8 mouse cellular contexts compared by ENCODE assay signal in the genomic region with DNA sequence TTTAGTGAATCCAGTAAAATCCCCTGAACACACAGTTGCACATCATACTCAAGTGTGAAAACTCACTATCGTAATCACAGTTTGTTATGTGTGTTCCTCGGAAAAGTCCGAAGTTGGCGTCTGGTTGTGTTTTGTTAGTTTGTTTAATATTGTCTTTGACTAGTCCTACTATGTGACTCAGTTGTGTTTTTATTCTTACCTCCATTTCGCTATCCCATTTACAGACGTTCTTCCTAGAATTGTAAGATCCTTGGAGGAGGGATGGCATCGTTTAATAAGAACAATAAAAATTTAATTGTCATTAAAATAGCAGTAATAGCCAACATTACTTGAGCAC. TPM values are rescaled to one million over a fixed set of nuclear protein-coding genes. Genes with fewer than 3 reads are reported as not detected.
DNase-seq lines count a peak whose midpoint lies in the region; ATAC-seq and TF ChIP-seq lines count a peak whose summit lies in the region.

No protein-coding gene starts in this region.

- peaks cover 23% of the 10 kb centered on the region for H3K79me2 ChIP-seq in CH12.LX (replicated peaks; ENCODE audit: control insufficient read depth, extremely low read depth, insufficient read depth, poor library complexity, severe bottlenecking)

- no peak for TF ChIP-seq EP300 in CH12.LX (IDR thresholded peaks at IDR 0.05; ENCODE audit: low read length)
- no peak for TF ChIP-seq EP300 in liver, embryonic 14.5 days (IDR thresholded peaks at IDR 0.05; ENCODE audit: low read depth)

- peak overlapping the region; percentile 99 for H3K9ac ChIP-seq in heart, embryonic 12.5 days
- H3K9ac ChIP-seq in CH12.LX (ENCODE audit: insufficient read depth, low read depth) = peak overlapping the region; percentile 94
- H3K9ac ChIP-seq in forebrain, embryonic 13.5 days = peak overlapping the region; percentile 98
- H3K9ac ChIP-seq in liver, embryonic 14.5 days (replicated peaks) = peak overlapping the region; percentile 83

- peaks cover 39% of the 10 kb centered on the region for H3K4me1 ChIP-seq in heart, embryonic 12.5 days (replicated peaks)
- peaks cover 5 to 35% of the 10 kb centered on the region in 2 experiments; a peak in 3 of 4 replicates for H3K4me1 ChIP-seq in CH12.LX (ENCODE audit: control insufficient read depth in 1 of 2, insufficient read depth in 2 of 2)
- peaks cover 33% of the 10 kb centered on the region for H3K4me1 ChIP-seq in forebrain, embryonic 13.5 days
- H3K4me1 ChIP-seq in liver, embryonic 14.5 days (replicated peaks; ENCODE audit: control insufficient read depth in 2 of 2, insufficient read depth in 2 of 2, low read length in 1 of 2) = peaks cover 15 to 17% of the 10 kb centered on the region in 2 experiments

- H3K9me3 ChIP-seq in heart, embryonic 12.5 days (replicated peaks) = no peaks in the 10 kb centered on the region
- H3K9me3 ChIP-seq in CH12.LX (replicated peaks; ENCODE audit: low read length) = no peaks in the 10 kb centered on the region
- no peaks in the 10 kb centered on the region for H3K9me3 ChIP-seq in forebrain, embryonic 13.5 days (replicated peaks)
- no peaks in the 10 kb centered on the region for H3K9me3 ChIP-seq in liver, embryonic 14.5 days (ENCODE audit: control insufficient read depth, low read length)

- in situ Hi-C loops in CH12.LX (cut with MboI; ENCODE audit: low pct_ligation_motif_present, low pct_unique_long_range_greater_than_20kb, low sequenced_read_pairs) = no loop called here

- TF ChIP-seq CTCF in CH12.LX (conservative IDR thresholded peaks at IDR 0.05 in 1 of 2, IDR thresholded peaks at IDR 0.05 in 1 of 2; ENCODE audit: low read depth in 2 of 2, low read length in 2 of 2) = no peak
- TF ChIP-seq CTCF in liver, embryonic 14.5 days (IDR thresholded peaks at IDR 0.05; ENCODE audit: low read depth) = no peak

- dilution Hi-C loops in CH12.LX (cut with MboI; ENCODE audit: extremely low pct_ligation_motif_present, extremely low pct_unique_long_range_greater_than_20kb, low sequenced_read_pairs) = no loop called here

- peak overlapping the region; percentile 89 for H3K4me3 ChIP-seq in heart, embryonic 12.5 days
- H3K4me3 ChIP-seq in CH12.LX (replicated peaks in 1 of 3; ENCODE audit: low read depth in 2 of 3, low read length in 2 of 3, poor library complexity in 1 of 3) = peak overlapping the region; percentile 74 to 94 (median 89)
- peak overlapping the region; percentile 87 for H3K4me3 ChIP-seq in forebrain, embryonic 13.5 days
- peak overlapping the region; percentile 82 to 91 for H3K4me3 ChIP-seq in liver, embryonic 14.5 days (ENCODE audit: insufficient read depth in 1 of 2, low read depth in 2 of 2, low read length in 2 of 2)

- no peaks in the 10 kb centered on the region for H3K36me3 ChIP-seq in heart, embryonic 12.5 days
- H3K36me3 ChIP-seq in CH12.LX (replicated peaks in 1 of 2; ENCODE audit: control insufficient read depth in 1 of 2, insufficient read depth in 1 of 2, low read length in 1 of 2) = peaks cover 0 to 3% of the 10 kb centered on the region in 2 experiments
- H3K36me3 ChIP-seq in forebrain, embryonic 13.5 days (ENCODE audit: poor library complexity, severe bottlenecking) = no peaks in the 10 kb centered on the region; the same call in 1 of the 2 replicates
- H3K36me3 ChIP-seq in liver, embryonic 14.5 days (replicated peaks; ENCODE audit: control insufficient read depth, insufficient read depth, low read depth) = no peaks in the 10 kb centered on the region

- WGBS in heart, embryonic 12.5 days = 9% methylated on average over 7 of the region's 7 CpGs
- 16% methylated on average over 7 of the region's 7 CpGs for WGBS in forebrain, embryonic 13.5 days
- 12% methylated on average over 7 of the region's 7 CpGs for WGBS in liver, embryonic 14.5 days (ENCODE audit: insufficient replicate concordance)

- H3K27ac ChIP-seq in heart, embryonic 12.5 days (ENCODE audit: poor library complexity, severe bottlenecking) = peak overlapping the region; percentile 97
- H3K27ac ChIP-seq in CH12.LX (ENCODE audit: insufficient read depth, low read depth) = no peak overlapping the region
- H3K27ac ChIP-seq in forebrain, embryonic 13.5 days = no peak overlapping the region; the same call in 1 of the 2 replicates
- no peak overlapping the region for H3K27ac ChIP-seq in liver, embryonic 14.5 days

- no peak for DNase-seq in heart, adult 11 months
- no peak for DNase-seq in CH12.LX (ENCODE audit: extremely low read depth)
- no peak for DNase-seq in liver, embryonic 14.5 days (ENCODE audit: low read depth in 3 of 3, low spot score in 3 of 3)
- no peak for DNase-seq in frontal cortex, adult 2 months (ENCODE audit: extremely low spot score in 1 of 2, low spot score in 1 of 2)
- no peak for DNase-seq in Muller cell, postnatal 12 days (ENCODE audit: inconsistent ontology term)

- H3K4me2 ChIP-seq in heart, embryonic 12.5 days = peak overlapping the region; percentile 72
- H3K4me2 ChIP-seq in CH12.LX (ENCODE audit: insufficient read depth, low read depth, poor library complexity, severe bottlenecking) = peak overlapping the region; percentile 48
- H3K4me2 ChIP-seq in forebrain, embryonic 13.5 days = peak overlapping the region; percentile 68
- H3K4me2 ChIP-seq in liver, embryonic 14.5 days (ENCODE audit: low read depth) = peak overlapping the region; percentile 62

- no peaks in the 10 kb centered on the region for H3K27me3 ChIP-seq in heart, embryonic 12.5 days (replicated peaks)
- H3K27me3 ChIP-seq in CH12.LX (replicated peaks) = no peaks in the 10 kb centered on the region
- no peaks in the 10 kb centered on the region for H3K27me3 ChIP-seq in forebrain, embryonic 13.5 days
- H3K27me3 ChIP-seq in liver, embryonic 14.5 days (ENCODE audit: control insufficient read depth, insufficient read depth, low read length) = no peaks in the 10 kb centered on the region

- no peak for TF ChIP-seq RAD21 in CH12.LX (IDR thresholded peaks at IDR 0.05; ENCODE audit: low read depth, low read length)

- no peak for ATAC-seq in heart, embryonic 12.5 days (ENCODE audit: insufficient number of reproducible peaks, low FRiP score)
- ATAC-seq in forebrain, embryonic 13.5 days = no peak
- no peak for ATAC-seq in liver, embryonic 14.5 days (ENCODE audit: insufficient read depth)
- ATAC-seq in erythroid progenitor cell, adult 5-6 weeks (replicated peaks; ENCODE audit: low FRiP score, poor library complexity, severe bottlenecking) = no peak

- no peak for TF ChIP-seq POLR2A in CH12.LX (IDR thresholded peaks at IDR 0.05; ENCODE audit: low read depth, low read length)

TF ChIP-seq in CH12.LX, 34 proteins besides CTCF, POLR2A, EP300 and RAD21:
- TF ChIP-seq ZKSCAN1 (IDR thresholded peaks at IDR 0.05; ENCODE audit: borderline replicate concordance, low read depth, low read length) = peak; percentile 58
- no peak for TF ChIP-seq POLR2AphosphoS2 (IDR thresholded peaks at IDR 0.05; ENCODE audit: low read depth, low read length)
TF ChIP-seq in CH12.LX: peak in this region for 1.

RNA-seq across cellular contexts. Expression of a gene that starts 0.9 kb away (rescaled TPM):
- polyA plus RNA-seq in heart, embryonic 12.5 days (2016; fragmentation: Nextera tagmentation; extraction: Ambion mirVana) = 37.6 and 38.8 TPM in 2 replicates
- total RNA-seq in CH12.LX (2012; rRNA removed) (5.5 and 6.0 TPM in 2 replicates), CH12.LX (2014; rRNA removed) (7.0 and 7.4 TPM in 2 replicates)
- 10.5 and 12.6 TPM in 2 replicates for polyA plus RNA-seq in CH12.LX (2012; ENCODE audit: insufficient read length, low read depth)
- polyA plus RNA-seq in forebrain, embryonic 13.5 days (2015; fragmentation: Nextera tagmentation; extraction: Ambion mirVana) = 69.4 and 79.1 TPM in 2 replicates
- 3.2 and 4.1 TPM in 2 replicates for polyA plus RNA-seq in liver, embryonic 14.5 days (2012; rRNA removed)
- 5.3 and 5.8 TPM in 2 replicates for polyA plus RNA-seq in liver, embryonic 14.5 days (2014; fragmentation: Nextera tagmentation; extraction: Ambion mirVana)
- 26.5 and 31.7 TPM in 2 replicates for polyA plus RNA-seq in frontal cortex, adult 2 months (2012; rRNA removed)
- total RNA-seq in erythroid progenitor cell, adult 5-6 weeks (2015; ENCODE audit: low replicate concordance) = 9.6 and 28.1 TPM in 2 replicates
- total RNA-seq in erythroid progenitor cell, adult 5-6 weeks (2017; ENCODE audit: low replicate concordance) = 6.5 and 14.1 TPM in 2 replicates

RNA-seq across cellular contexts. Expression of a gene that starts 29.3 kb away (rescaled TPM):
- 49.9 and 51.6 TPM in 2 replicates for polyA plus RNA-seq in heart, embryonic 12.5 days (2016; fragmentation: Nextera tagmentation; extraction: Ambion mirVana)
- not detected in 2 replicates for total RNA-seq in CH12.LX (2012; rRNA removed)
- total RNA-seq in CH12.LX (2014; rRNA removed) = not detected in 2 replicates
- 0.33 and 0.57 TPM in 2 replicates for polyA plus RNA-seq in CH12.LX (2012; ENCODE audit: insufficient read length, low read depth)
- 3.8 and 4.1 TPM in 2 replicates for polyA plus RNA-seq in forebrain, embryonic 13.5 days (2015; fragmentation: Nextera tagmentation; extraction: Ambion mirVana)
- polyA plus RNA-seq in liver, embryonic 14.5 days (2012; rRNA removed) = 1.5 and 1.6 TPM in 2 replicates
- 0.64 and 0.70 TPM in 2 replicates for polyA plus RNA-seq in liver, embryonic 14.5 days (2014; fragmentation: Nextera tagmentation; extraction: Ambion mirVana)
- 37.3 and 37.8 TPM in 2 replicates for polyA plus RNA-seq in frontal cortex, adult 2 months (2012; rRNA removed)
- not detected in 2 replicates for total RNA-seq in erythroid progenitor cell, adult 5-6 weeks (2015; ENCODE audit: low replicate concordance)
- 1.0 and 1.8 TPM in 2 replicates for total RNA-seq in erythroid progenitor cell, adult 5-6 weeks (2017; ENCODE audit: low replicate concordance)
